Mouse (Mus musculus) adrenal gland (tissue): ENCODE data around the gene Hapln3.

ENCODE experiments used
- intact Hi-C: fragments of 180-260 bp; cut with DNase I; formaldehyde crosslinking; loops from one replicate; pipeline ENCODE4 v1.15.1; 2025
- long read RNA-seq, 2 experiments: library from polyadenylated mRNA; unstranded; transcript quantifications; one replicate each; pipeline ENCODE4 v2.0.0; 2020; ENCODE audit warnings: borderline replicate concordance in 1 of 2; ENCODE audit not compliant: insufficient replicate concordance in 1 of 2

Hapln3 gene
- long read RNA-seq, experiment 1, partial matches to known transcripts: 0 of 2 reads
- long read RNA-seq, experiment 1, other reads (novel, unspliced or antisense): 2 of 2 reads
- long read RNA-seq, experiment 2: 0 reads

DNA sequence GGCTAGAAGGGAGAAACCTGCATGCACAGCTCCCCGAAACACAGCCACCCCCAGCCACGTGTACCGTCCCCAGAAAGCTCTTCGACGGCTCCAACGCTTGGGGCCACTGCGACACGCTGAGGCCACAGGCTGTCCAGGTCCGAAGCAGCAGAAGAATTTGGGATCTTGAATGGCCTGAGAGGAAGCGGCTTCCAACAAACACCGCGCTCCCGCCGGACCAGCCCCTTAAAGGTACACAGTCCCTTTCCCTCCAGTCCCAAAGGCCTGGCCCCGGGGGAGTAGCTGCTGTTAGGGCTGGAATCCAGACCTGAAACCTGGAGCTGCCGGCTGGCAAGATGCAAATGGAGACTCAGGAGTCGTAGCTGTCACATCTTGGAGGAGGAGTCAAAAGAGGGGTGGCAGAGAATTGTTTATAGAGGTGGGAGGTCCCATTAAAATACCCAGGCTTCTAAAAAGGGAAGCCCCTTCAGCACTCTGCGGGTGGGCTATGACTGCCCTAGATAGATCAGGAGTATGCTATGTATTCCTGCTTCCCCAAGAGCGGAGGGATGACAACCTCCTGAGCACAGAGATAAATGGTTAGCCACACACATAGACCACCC lies at the start of gene Hapln3:
Gene Hapln3, minus strand, starts transcription at position 176 of the 602 bp plus-strand sequence.
- intact Hi-C loops: no loop called here

DNA sequence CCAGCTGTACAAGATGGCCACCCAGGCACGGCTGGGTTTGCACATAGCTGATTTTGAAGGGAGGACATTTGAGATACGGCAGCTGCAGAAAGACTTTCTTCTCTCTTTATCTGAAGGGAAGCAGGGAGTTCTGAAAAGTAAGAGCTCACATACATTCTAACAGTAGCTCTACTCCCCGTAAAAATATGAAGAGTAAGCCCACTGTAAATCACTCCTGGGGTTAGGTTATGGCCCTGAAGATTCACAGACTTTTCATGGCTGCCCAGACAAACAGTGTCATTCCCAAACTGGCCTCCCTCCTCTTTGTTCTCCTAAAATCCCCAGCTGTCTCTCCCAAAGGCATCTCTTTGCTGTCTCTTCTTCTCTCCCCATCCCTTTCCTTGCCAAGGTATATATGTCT lies 43.0 kb upstream of the Hapln3 start:
- intact Hi-C loops: no loop called here

DNA sequence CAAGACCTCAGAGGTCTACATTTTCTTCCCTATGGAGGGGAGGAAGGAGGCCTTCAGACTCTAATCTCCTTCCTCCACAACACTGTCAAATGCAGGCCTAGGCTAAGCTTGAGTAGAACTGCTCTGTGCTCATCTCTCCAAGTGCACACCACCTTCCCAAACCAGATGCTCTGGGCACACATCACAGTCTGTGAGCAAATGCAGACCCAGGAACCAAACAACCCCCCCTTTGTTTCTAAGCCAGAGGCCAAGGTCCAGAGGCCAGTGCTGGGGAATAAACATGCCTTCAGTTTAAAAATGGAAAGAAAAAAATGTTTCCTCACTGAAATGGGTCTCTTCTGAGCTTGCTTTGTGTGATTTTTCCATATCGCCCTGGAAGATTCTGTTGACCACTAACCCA lies 41.0 kb upstream of the Hapln3 start:
- intact Hi-C loops: no loop called here

DNA sequence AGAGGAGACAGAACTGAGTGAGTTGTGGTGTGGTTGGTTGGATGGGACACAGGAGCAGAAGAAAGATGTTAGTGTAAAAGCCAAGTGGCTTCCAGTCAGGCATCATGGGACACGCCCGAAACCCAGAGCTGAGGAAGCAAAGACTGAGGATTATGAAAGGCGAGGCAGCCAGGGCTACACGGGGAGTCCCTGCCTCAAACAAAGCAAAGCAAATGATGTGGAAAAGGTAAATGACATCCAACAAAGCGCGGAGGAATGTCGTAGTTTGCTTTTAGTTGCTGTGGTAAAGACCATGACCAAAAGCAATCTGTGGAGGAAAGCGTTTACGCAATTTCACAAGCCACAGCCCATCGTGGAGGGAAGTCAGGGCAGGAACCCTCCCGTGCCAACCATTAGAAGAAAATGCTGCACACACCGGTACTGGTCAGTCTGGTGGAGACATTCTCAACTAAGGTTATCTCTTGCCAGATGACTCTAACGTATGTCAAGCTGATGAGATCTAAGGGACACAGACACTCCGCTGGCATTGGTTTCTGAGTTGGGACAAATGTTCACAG lies 36.3 kb upstream of the Hapln3 start:
- intact Hi-C loops: no loop called here

DNA sequence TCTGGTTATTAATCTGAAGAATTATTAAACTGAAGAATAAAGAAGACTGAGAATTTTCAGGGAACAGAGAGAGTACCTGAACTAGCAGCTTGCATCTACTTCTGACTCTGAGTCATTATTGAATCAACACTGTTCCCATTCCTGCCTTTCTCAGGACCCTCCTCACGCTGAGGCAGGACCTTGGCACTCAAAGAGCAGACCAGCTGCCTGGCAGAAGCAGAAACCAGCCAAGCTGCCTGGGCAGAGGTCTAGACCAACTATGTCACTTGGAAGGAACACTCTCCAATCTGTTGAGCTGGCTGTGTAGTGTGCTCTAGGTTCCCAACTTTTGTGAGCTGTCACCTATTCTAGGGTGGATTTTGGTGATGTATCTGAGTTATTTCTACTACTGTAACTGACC lies 28.6 kb upstream of the Hapln3 start:
- intact Hi-C loops: no loop called here

DNA sequence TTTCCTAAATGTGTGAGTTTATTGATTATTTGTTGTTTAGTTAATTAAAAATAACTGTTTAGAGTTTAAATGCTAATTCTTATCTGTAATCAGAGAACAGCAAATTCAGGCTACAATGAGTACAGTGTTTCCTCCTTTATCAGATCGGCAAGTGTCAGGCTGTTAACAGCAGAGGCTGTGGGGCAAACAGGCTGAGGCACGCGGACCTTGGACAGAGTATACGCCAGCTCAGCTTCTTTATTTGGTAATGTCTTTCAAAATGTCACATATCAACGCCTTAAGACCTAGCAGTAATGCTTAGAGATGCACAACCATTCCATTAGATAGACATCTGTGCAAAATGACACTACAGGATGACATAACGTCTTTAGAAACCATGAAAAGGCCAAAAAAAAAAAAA lies 18.7 kb upstream of the Hapln3 start:
- intact Hi-C loops: no loop called here

DNA sequence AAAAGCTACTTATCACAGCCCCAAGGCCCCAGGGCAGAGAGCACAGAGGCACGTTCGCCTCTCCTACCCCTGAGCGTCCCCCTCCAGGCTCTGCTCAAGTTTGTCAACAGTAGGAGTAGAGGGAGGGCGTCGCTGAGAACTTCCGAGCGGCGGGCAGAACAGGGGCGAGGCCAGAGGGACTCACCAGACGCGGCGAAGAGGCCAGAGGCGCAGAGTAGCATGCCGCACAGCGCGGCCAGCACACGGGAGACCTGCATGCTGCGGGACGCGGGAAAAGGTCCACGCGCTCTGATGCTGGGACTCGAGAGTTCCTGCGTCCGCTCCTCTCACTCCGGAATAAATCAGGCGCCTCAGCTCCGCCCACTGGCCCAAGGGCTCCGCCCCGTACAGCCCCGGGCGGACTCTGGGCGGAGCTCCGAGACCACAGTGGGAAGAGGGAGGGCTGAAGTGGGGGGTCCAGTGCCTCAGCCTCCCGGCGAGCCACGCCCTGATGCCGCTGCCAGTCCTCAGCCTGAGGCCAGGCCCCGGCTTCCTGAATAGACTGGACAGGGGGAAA lies 18.0 kb upstream of the Hapln3 start, which contains the start of gene Mfge8:
Gene Mfge8, minus strand, starts transcription at position 350 of the 556 bp plus-strand sequence.
- intact Hi-C loops: no loop called here

DNA sequence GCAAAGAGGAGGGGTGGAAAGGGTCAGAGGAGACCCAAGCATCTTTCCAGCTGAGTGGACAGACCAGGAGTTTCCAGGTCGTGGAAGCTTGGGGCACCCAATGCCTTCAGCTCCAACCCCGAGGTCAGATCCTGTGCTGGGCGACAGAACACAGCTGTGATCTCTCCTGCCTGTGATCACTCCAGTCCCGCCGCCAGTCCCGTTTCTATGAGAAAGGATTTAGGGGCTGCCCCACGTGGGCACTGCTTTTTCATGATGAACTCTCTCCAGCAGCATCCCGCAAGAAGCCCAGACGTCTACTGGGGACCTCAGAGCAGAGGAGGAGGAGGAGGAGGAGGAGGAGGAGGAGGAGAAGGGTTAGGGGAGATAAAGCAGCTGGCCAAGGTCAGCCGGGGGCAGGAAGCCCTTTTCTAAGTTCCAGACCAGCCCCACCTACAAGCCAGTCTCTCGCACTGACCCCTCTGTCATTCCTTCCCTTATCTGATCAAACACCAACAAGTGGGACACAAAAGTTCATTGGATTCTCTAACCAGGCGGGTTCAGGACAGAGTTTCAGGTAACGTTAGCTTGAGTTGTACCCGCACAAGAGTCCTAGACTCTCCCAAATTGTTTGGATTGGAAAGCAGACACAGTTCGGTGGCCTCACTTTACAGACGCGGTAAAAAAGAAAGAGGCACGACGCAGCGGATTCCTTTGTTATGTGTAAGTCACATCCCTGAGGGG lies 17.3 kb upstream of the Hapln3 start:
- intact Hi-C loops: no loop called here

DNA sequence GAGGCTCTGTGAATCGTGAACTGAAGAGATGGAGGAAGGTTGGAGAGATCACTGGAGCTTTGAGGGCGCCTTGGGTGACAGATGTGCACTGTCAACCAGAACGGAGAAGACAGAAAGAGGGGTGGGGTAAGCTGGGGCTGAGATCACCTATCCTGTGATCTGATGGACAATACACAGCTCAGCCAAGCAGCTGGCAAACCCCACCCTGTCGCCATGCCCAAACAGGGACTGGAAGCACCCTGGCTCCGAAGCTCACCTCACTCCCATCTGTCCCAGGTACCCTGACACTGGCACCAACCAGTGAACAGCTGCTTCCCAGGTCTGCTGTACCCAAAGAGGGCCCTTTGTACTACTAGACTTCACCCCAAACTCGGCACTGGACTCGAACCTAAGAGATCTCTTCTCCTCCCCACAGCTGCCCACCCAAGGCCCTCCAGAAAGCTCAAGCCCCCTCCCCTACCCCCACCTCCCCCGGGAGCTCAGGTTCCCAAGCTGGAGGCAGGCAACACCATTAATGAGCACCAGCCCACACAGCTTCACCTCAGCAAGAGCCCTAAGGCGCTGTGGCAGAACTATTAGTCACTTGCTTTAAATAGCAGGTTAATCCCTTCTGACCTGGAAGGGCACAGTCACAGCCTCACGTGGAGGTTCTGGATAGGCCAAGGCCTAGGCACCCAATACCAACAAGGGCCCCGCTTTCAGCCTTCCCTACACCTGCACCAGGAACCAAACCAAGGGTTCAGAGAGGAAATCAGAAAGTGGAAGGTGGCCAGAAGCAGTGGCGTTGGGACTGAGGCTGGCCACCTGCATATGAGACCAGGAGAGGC lies 16.4 kb upstream of the Hapln3 start:
- intact Hi-C loops: no loop called here

DNA sequence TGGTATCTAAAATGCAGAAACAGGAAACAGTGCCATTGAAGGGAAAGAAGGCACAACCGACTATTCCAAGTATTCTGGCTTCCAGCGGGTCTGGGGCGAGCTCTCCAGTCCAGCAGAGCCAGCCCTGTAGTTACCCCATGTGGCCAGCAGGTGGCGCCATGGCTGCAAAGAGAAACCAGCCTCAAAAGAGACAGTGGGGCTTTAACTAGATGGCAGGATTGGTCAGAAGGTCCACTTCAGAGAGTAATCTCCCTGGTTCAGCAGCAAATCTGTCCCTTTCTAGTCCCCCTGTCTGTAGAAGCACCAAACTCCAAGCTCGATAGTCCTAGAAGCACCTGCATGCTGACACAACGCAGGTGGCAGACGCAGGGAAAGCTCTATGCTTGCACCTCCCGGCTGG lies 10.1 kb upstream of the Hapln3 start:
- intact Hi-C loops: loop anchor here (1.0 to 5.0 kb wide), 2 partner anchors 88 to 211 kb away; no protein-coding TSS in a partner anchor

DNA sequence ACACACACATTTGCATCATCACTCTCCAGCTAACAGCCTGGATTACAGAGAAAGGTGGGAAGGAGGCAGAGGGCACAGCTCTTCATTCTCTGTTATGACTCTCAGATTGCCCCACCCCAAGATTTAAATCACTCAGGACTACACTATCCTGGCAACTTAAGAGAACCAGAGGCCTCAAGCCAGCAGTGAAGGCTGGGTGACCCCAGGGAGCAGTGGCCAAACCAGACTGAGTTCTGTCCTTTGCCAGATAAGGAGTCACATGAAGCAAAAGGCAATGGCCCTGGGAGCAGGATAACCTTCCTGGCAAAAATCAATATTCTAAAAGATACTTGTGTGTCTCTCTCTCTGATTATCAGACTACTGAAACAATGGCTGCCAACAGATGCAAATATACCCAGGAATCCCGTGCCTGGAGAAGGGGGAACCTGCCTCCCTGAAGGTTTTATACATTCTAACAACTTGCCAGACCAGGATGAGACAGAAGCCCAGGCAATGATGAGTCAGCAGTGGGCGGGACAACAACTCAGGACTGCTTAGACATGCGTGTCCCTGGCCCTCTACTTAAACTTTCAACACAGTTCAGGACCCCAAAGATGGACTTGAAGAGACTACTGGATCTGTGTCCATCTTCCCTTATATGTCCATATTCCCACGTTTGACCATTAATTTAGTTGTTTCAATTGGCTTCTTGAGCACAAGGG lies 9.2 kb upstream of the Hapln3 start:
- intact Hi-C loops: loop anchor here (5.0 kb wide), 1 partner anchor 212 kb away; no protein-coding TSS in a partner anchor

DNA sequence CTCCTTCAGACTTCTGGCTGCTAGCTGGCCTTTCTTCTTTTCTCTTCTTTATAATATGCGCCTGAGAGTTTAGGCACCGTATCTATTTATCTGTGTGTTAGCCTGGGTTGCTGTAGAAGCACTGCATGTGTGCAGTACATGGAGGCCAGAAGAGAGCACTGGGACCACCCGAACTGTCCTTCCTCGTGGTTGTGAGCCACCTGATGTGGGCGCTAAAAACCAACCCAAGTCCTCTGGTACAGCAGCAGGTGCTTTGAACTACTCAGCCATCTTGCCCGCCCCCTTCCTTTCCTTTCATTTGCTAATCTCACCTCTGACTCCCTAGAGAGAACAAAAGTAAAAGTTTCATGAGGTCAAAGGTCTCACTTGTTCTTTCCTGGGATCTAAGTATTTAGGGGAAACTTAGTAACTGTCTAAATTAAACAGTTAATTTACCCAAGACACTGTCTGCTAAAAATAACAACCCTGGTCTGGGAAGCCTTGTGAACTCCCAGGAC lies 8.6 kb upstream of the Hapln3 start:
- intact Hi-C loops: no loop called here

DNA sequence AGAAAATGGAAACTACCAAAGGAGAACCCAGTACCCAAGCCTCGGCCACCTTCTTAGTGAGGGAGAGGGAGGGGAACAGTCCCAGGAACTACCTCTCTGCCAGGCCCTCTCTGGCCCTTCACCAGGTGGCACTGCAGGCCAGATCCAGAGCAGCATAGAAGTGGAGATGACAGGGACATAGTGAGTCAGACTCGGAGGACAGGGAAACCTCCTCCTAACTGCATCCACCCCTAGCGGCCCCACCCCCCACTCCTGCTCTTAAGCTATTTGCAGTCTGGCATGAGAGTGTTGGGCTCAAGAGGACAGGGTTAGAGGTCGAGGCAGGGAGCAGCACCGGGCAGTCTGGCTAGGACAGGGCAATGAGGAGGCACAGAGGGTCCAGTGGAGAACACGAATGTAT lies 2.6 kb upstream of the Hapln3 start:
- intact Hi-C loops: no loop called here

DNA sequence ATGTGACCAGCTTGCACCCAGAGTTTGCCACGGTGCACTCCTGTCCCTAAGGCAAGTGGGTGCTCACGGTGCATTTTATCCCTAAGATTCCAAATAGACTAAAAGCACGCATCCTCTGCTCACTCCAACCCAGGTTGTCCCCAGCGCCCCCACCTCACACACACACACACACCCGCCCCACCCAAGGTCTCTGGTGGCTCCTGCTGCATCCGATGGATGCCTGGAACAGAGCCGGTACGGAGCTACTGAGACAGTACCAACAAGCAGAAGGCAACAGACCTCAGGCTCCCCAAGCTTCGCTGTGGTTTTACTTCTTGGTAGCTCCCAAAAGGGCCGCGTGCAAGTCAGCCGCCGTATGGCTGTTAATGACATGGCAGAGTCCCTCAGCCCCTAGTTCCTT lies 433 bp downstream of the Hapln3 start:
- intact Hi-C loops: no loop called here

DNA sequence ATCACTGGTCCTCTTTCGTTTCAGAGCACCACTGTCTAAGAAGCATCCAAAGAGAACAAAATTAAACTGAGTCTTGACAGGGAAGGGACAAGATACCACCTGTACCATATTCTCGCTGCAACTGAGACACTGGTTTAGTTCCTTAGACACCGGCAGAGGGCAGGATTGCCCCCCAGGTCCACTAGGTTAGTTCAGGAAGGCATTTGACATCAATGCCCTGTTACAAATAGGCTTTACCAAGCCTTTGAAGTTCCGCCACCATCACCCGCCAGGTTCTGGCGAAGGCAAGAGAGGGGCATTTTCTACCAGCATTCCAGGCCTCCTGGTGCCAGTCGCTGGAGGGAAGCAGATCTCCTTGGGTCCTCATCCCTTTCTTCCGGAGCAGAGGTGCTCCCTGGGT lies 935 bp downstream of the Hapln3 start:
- intact Hi-C loops: no loop called here

DNA sequence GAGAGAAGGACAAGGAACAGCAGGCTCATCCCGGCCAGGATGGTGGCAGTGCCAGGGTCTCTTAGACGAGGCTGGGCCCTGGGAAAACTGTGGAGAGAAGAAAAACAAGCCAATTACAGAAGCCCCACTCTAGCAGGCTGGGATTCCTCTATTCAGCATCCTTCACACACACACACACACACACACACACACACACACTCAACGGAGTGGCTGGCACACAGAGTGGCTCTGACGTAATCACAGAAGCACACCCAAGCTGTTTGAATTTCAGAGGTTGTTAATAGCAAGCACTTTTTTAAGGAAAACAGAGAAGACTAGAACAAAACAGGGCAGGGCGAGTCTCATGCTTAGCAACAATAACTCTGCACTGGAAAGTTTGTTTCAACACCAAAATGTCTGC lies 7.4 kb downstream of the Hapln3 start:
- intact Hi-C loops: no loop called here

DNA sequence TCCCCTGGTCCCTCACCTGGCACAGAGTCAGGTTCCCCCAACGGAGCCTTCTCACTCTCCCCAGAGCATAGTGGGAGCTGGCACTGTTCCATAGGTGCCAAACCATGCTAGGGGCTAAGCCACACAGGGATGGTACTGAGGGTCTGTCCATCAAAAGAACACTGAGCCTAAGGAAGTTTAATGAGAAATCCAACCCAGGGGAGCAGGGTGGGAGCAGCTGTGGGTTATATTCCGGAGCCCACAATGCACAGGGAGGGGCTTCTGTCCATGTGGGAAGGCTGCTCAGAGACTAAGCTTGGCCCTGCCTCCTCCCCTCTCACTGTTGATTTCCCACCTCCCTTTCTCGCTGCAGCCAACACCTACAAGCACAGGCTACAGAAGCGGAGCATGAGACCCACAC lies 17.0 kb downstream of the Hapln3 start:
- intact Hi-C loops: no loop called here

DNA sequence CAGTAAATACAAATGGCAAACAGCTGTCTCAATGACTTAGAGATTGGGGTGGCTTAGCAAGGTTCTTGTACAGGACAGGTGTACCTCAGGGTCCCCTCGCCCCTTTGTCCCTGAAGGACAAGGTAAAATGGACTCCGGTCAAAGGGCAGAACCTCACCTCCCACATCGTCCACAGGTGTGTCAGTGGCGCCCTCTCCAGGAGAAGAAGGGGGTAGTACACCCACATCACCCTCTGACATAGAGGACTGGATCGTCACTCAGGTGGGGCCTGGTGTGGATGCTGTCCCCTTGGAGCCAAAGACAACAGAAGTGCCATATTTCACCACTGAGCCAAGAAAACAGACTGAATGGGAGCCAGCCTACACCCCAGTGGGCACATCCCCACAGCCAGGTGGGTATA lies 34.3 kb downstream of the Hapln3 start:
- intact Hi-C loops: no loop called here

DNA sequence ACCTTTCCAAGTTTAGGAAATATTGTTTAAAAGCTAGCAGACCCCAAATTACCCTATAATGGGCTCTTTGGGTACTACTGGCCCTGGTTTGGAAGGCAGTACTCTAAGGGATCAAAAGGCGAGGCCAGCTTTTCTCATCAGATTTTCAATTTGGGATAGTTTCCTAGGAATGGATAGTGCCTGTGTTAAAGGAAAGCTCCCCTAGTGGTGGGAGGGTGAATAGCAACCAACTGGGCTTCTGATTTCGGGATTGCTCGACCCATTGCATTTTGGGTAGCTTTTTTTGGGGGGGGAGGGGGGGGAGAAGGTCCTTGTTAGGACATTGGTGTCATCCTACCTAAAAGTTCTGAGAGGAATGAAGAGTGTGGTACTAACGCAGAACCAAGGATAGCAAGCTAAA lies 41.7 kb downstream of the Hapln3 start:
- intact Hi-C loops: loop anchor here (10.0 kb wide), 1 partner anchor 294 kb away; no protein-coding TSS in a partner anchor
